Mouse (Mus musculus): ENCODE measurements around the gene Hdac9.

DNA sequence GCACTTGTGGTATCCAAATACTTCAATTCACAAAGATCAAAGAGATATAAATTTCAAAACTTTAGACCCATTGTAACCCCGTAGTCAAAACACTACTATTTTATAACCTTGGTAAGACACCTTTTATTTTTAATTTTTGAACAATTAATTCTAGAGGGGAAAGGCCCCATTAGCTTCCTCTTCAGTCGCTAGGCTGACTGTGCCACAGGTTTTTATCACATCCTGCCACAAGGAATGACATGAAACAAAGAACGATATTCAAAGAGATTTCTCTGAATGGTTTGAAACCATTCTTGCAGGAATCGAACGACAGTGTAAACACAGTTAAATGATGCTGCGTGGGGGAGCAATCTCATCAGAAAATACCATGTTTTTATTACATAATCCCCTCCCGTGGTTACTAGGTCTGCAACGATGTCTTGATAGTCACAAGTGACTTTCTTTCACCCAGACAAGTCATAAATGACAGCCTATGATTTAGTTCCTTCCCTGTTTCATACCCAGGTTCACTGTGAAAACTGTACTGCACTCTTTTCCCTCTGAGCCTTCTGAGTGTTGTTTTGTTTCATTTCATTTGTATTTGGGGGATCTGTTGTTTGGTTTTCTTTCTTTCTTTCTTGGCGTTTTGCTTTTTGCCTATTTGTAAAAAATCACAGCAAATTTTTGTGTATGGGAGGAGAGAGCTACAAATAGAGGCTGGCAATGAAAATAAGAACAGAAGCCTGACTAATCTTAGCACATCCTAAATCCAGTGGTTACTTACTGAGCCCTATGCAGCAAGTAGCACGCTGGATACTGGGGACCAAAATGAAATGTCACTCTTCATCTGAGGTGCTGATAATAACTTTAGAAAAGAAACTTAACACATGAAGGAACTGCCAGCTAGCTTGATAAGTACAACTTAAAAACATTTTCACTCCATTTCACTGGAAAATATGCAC is 105.0 kb downstream of the Hdac9 start:
- TF ChIP-seq CTCF (IDR thresholded peaks at IDR 0.05; ENCODE audit: borderline replicate concordance, extremely low read depth, insufficient read depth, insufficient read length) (no peak), POLR2A (IDR thresholded peaks at IDR 0.05; ENCODE audit: borderline replicate concordance, extremely low read depth, insufficient read depth, insufficient read length, poor library complexity, severe bottlenecking) (no peak)

Measured in brain, embryonic 14.5 days (tissue).